Mouse (Mus musculus) CD4-positive, CD25-positive, alpha-beta regulatory T cell, adult 4 months (primary cell): ENCODE results near the gene Cadm3. TPM values are rescaled to one million over a fixed set of nuclear protein-coding genes. Genes with fewer than 3 reads are reported as not detected.

Source experiments
- ATAC-seq: one replicate; pipeline ENCODE4 v1.8.0; 2017
- polyA plus RNA-seq, 2 experiments: library from polyadenylated mRNA; unstranded; fragments of 100-300 nt; shearing (Covaris generic); gene quantifications; one replicate each; pipeline ENCODE4 v1.2.1; 2017

Gene Cadm3
- not detected for polyA plus RNA-seq

DNA sequence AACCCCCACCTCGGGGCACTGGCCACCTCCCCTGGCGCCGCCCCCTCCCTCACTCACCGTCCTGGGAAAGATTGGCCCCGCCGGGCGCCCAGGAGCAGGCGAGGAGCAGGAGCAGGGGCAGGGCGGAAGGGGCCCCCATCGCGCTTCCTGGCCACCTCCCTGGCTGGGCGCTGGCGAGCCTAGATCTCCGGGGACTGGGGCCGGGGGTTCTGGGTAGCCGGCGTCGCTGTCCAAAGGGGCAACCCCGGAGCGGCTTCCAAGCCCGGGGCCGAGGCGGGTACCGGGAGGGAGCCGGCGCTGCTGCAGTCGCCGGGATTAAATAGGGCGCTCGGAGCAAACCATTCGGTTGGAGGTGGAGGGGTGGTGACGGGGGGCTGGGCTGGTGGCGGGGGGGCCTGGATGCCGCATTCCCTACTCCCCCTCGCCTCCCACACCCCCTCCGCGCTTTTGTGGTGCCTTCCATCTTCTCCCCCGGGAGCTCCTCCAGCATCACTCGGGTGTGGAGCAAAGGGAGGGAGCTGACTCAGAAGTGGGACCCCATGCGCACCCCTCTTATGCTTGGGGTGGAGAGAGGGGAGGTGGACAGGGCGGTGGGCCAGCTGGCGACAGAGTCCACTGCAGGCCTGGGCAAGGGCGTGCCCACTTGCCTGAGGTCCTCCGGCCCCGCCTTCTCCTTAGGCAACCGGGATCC is at the start of gene Cadm3:
TSS of gene Cadm3 (minus strand) at position 340 of the 691 bp plus-strand sequence.
- ATAC-seq, result no peak

DNA sequence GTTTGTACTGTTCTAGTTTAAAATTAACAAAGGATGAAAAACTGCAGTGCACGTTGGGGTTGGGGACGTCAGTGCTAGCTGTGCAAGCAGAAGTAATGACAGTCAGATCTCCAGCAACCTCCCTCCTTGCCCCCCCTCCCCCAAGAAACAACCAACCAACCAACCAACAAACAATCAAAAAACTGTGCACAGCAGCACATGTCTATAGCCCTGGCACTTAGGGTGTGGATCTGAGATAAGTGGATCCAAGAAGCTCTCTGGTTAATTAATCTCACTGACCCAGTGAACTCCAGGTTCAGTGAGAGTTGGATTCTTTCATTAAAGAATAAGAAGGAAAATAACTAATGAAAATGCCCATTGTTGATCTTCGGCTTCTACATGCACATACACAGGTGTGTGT is 47.1 kb upstream of the Cadm3 start:
- no peak for ATAC-seq

DNA sequence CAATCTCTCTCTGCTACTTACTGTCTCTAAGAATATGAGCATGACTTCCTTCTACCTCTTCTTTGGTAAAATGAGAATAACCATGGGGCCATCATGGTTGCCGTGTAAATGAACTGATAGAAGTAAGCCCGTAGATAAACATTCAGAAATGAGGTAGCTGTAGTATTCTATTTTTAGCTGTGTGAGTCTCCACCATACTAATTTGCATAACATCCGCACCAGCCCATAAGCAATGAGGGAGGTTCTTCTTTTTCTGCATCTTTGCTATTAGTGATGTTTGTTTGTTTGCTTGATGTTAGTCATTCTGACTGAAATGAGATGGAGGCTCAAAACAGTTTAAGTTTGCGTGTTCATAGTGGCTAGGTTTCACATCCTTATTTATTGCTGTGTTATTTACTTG is 44.4 kb upstream of the Cadm3 start:
- peak; percentile 88 for ATAC-seq

DNA sequence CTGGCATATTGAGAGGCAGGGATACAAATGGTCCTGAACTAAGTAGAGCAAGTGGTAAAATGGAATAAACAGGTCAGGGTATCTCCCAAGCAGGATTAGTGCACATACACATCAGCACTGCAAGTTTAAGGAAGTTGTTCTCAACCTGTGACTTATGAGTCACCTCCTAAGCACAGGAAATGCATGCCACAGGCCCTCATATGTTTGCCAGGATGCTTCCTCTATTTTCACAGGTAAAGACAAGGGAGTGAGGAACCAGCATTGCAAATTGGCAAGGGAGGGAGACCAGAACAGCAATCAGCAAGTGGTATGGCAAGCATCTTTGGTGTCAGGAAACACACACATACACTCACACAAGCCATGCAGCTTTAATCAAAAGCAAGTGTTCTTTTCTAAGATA is 41.6 kb upstream of the Cadm3 start:
- peak; percentile 68 for ATAC-seq

DNA sequence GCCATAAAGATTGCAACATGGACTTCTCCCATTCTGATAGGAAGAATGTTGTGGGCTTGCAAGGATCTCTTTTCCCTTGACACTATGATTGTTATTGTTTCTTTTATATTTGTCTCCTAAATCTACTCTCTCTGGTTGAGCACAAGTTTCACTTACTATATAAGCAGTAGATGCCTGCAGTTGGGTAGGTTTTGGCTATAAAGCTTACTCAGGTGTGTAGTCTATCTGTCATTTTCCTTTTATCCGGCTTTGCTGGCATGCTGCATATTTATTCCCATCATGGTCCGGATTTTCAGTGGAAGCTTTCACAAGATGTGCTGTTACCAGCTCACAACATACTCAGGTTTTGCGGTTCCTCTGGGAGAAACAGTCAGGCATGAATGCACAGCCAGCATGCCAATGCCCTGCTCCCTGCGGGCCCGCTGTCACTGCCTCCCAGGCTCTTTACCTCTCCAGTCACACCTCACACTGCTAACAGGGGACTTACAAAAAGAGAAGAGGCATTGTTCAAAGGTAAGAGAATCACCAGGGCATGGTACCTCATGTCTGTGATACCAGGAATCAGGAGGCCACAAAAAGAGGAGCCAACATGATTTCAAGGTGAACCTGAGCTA is 37.3 kb upstream of the Cadm3 start:
- no peak for ATAC-seq

DNA sequence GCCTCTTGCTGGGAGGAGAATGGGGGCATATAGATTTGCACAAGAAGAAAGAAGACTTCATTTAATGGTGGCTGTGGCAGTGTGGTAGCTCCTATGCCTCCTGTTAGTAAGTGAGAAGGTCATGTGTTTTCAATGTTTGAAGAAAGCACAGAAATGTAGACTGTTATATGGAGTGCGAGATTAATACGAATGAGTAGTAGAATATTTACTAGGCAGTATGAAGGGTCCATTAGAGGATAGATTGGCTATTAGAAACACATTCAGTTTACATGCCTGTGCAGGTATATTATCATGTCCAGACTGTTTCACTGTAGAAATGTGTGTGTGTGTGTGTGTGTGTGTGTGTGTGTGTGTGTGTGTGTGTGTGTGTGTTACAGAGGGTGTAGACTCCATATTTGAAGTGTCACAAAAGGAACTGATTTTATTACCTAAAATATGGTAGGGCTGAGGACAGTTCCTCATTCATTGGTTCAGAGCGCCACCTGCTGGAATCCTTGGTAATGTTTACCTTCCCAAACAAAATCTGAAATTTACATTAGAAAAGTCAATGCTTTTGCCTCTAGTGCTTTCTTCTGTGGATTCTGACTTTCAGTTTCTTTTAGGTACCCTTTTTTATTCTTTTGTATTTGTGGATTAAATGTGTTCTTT is 31.0 kb upstream of the Cadm3 start:
- ATAC-seq, result peak; percentile 82

DNA sequence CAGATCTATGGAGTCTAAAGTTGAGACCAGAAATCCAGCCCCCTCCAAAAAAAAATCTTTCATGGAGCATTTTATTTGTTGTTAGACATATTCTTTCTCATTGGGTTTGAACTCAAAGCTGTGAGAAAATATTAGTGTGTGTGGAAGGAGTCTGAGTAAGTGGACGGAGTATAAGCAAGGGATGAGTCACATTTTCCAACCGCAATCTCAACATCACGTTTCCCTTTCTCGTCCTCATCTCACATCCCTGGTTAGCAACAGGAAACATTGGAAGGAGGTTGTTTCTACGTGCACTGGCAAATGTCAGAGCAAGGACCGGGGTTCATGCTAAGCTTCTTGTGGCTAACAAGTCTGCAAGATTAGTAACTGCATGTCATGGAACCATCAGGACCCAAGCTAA is 24.3 kb upstream of the Cadm3 start:
- ATAC-seq, result no peak

DNA sequence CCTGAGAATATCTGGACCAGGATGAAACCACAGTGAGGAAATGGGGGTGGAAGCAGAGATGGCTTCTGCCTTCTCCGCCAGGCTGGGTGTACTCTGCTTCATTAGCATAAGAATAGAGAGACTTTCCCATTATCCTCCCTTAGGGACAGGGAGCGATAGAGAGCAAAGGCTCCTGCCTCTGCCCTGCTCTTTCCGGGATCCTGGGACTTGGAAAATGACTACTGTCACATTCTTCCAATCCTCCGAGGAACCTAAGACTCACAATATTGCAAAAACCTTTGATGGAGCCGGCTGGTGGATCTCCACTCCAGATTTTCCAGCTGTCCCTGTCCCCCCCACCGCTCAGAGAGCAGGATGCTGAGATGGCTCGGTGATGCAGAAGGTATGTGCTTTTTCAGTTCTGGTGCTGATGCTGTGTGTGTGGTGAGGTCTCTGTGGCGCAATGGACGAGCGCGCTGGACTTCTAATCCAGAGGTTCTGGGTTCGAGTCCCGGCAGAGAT is 22.5 kb upstream of the Cadm3 start:
- no peak for ATAC-seq

DNA sequence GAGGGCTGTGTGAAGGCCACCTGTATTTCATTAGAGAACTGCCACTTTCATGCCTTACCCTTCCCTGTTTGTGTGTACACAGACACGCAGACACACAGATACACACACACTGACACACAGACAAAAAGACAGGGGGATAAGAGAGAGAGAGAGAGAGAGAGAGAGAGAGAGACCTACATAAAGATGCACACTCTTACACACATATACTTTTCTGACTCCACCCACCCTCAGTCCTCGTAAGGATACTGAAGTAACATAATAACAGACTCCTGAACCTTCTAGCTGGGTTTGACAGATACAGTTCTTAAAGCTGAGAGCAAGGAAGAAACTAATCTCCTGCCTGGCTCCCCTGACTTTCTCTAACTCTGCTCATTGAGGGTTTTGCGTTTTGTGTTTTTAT is 21.9 kb upstream of the Cadm3 start:
- ATAC-seq, result no peak

DNA sequence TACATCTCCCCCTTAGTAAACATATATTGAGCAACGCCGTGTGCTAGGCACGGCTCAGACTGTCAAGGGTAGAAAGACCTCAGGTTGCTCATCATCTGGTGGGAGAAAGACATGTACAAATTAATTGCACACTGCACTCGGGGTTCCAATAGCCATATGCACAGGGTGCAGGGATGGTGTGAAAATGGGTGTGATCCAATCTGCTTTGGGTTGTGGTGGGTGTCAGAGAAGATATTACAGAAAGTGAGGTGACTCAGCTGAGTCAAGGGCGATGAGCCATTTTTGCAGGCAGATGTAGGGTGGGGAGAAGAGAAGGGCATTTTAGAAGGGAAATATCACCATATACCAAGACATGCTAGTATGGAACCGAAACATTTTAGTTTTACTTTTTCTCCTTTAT is 13.9 kb upstream of the Cadm3 start:
- ATAC-seq, result no peak

DNA sequence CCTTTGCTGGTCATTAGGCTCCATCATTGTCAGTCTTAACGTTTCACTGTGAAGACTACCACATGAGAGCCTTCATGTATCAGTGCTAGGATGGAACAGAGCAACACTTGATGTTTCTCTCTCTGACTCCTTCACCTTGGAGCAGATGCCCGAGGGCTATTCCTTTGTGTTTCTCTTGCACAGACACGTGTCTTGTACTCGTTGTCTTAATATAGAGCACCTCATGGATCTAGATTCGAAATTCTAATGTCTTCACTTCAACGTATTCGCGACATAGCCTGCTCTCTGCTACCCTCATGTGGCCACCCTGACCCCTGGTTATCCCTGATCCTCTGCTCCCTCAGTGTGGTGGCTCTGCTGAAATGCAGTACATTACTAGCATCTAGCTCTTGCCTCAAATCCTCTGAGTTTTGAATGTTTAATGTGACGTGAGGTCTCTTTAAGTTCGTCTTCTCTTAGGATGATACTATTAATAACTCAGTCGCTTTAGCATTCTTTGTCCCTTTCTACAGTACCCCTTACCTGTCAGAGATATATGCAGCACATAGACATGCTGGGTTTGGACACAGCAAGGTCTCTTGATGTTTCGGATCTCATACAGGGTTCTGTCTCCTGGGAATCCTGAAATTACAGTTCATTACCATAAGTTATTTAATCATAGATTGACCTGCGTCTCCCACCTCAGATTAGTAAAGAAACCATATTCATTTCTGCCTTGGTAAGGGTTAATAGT is 10.1 kb upstream of the Cadm3 start:
- ATAC-seq, result no peak

DNA sequence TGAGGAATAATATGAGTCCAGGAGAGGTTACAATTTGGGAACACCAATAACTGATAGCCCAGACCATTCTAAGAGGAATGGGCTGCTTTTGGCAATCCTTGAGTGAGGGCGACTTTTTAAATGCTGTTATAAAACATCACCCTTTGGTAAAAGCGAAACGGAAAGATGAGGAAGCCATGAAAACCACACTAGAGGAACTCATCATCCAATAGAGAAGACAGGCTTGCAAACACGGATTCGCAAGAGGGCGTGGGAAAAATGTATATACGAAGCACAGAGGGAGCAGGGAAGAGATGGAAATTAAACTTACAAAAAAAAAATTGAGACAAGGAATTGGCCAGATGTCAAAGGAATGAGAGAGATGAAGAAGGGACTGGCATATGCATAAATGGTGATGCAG is 6.5 kb upstream of the Cadm3 start:
- no peak for ATAC-seq

DNA sequence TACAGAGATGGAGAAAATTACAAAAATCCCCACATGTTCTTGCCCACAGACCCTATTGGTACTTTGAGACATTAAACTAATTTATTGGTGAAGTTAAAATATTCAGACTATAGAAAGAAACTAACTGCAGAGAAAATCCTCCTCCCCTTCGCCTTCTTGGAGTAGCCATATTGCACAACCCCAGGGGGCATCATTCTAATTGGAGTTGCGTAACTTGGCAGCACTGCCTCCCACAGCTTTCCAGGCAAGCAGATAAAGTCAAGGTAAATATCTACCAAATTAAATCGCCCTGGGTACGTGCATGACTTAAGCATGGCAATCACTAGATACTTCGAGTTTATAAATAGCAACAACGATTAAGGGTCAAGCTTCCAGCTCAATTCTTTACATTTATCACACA is 4.1 kb upstream of the Cadm3 start:
- ATAC-seq, result no peak

DNA sequence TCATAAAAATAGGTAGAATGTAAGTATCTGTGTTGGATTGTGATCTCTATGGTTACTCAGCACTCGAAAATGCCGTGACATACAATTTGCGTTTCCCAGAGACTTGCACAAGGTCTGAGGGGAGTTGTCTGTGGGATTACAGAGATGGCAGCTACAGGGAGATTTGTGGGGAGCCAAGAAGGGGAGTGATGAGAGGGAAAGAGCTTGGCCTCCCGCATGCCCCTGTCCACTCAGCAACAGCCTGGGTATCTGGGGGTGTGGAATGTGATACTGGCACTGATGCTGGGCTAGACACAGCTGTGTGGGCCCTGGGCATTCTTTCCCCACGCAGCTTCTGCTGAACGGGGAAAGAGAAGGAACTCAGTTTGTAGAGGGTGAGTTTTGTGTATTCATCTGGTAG is 3.0 kb upstream of the Cadm3 start:
- no peak for ATAC-seq

DNA sequence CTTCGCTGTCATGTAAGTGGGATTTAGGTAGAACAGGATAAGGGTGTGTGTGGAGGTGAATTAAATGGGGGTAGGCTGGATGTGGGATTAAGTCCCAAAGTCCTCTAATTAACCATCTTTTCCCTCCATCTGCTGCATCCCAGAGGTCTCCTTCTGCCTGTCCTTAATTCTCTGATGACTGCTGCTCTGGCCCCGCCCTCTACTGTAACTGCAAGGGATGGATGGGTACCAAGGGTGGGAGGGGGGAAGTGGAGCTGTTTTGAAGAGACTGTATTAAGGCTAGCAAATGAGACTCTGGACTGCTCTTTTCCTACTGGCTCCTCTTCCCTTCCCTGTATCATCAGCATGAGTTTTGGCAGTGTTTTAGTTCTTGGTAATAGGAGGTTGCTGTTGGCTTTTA is 2.1 kb upstream of the Cadm3 start:
- ATAC-seq, result no peak

DNA sequence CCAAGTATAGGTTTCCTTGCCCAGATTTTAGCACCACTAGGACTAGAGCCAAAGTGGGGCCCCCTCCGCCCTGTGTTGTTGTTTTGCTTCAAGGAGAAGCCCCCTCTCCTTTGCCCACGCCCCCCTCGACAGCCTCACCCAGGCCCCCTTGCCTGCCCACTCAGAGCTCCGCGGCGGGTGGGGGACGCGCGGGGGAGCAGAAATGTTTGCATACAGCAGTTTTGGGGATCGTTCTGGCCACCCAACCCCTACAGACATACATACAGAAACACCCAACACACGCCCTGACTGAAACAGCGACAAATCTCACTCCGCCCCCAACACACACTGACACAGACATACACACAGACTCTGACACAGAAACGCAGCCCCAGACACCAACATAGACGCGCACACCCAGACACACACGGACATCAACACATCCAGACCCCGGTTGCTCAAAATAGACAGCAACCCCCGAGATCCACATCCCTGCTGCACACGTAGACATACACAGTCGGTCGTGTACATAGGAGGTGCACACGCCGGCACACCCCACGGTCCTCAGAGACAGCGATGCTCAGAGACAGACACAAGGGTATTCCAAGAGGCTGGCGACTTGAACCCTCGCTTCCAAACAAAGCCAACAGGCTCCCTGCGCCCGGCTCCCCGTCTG is 667 bp downstream of the Cadm3 start:
- ATAC-seq, result no peak

DNA sequence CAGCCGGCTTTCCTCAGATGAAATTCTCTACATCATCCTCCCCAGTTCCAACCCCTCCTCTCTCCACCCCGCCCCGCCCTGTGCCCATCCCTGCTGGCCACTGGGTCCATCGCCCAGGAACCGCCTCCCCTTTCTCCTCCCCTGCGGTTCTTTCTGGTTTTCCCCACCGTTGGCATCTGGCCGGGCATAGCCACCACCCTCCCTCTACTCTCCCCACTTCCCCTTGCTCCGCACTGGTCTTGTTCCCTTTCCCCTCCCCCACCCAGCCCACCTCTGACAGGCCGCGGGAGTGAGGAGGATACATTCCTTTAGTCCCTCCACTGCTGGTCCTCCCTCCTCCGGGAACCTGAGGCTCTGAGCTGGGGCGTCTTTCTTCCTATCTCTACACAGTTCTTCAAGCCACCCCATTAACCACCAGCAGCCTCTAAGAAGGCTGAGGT is 1.5 kb downstream of the Cadm3 start:
- ATAC-seq, result no peak

DNA sequence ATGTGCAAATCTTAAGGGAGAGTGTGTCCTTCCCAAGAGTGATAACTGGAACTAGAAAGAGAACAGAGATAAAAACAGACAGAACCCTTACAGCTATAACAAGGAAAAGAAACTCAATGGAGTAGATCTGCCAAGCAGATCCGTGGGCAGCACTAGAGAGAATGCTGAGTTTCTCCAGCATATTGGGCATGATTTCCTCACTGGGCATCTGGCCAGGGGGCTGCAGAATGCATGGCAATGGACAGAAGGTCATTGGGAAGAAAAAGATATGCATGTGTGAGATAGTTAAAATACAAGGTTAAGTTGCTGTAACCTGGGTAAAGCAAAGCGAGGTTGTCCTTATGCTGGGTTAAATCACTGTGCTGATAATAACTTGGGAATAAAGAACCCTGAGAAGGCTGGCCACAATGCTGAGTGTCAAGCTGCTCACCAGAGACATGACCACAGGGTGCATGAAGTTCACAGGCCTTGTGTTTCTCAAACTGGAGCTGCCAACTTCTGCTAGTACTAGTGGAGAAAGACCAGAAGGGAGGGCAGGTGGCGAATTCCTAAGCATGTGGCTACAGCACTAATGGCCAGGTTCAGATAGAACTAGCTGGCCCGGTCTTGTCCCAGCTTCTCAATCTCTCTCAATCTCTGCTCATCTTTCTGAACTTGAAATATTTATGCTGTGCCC is 3.2 kb downstream of the Cadm3 start:
- ATAC-seq, result no peak

DNA sequence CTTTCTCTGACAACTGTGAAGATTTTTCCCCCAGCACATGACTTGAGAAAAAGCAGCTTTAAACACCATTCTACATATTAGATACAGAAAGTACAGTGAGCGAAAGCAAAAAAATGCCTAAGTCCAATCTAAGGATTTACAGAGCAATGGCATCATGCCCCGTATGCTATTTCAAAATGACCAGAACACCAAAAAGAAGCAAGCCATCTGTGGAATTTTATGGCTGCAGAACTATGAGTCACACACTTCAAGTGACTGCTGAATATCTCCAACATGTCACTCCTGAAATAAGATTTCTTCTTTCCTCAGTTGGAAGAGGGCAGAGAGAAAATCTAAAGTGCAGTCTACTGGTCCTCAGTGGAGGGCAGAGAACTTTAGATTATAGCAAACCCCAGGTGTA is 4.1 kb downstream of the Cadm3 start:
- ATAC-seq, result no peak

DNA sequence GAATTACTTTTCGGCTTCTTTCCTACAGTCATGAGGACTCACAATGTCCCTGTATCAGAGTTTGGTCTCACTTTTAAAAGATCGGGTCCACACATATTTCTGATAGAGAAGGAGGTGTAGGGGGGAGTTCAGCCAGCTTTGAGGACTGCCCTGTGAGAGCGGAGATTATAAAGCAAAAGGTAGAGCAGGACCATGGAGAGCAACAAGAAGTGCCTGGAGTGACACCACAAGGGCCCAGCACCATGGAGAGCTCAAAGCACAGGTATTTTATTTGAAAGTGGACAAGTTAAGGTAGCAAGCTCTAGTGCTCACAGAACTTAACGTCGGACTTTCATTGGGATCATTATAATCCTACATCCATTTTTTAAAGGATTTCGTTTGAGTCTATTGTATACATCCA is 5.8 kb downstream of the Cadm3 start:
- no peak for ATAC-seq

DNA sequence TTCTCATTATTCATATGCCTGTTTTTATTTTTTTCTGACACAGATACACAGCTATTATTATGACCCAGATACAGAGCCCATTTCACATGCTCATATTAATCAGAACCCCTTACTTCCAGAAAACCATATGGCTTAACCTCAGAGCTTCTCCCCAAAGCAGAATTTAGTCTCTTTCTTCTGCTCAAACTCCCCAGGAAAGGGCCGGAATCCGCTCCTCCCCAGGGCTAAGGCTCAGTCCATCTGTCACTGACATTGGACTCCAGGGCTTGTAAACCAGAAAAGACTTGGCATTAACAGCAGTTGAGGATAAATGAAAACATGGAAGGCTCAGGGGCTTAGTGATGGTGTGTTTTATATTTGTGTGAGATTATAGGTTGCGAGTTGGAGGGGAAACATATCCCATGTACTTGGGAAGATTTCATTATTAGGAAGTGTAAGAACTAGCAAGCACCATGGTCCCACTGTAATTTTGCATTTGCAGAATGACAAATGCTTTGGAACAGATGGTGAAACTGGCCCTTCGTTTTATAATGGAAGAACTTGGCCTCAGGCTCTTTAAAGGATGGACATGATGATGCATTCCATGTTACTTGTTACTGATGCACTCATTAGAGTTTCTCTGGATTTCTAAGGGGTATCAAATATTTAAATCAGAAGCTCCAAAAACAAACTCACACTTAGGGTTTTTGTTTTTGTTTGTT is 7.8 kb downstream of the Cadm3 start:
- no peak for ATAC-seq

DNA sequence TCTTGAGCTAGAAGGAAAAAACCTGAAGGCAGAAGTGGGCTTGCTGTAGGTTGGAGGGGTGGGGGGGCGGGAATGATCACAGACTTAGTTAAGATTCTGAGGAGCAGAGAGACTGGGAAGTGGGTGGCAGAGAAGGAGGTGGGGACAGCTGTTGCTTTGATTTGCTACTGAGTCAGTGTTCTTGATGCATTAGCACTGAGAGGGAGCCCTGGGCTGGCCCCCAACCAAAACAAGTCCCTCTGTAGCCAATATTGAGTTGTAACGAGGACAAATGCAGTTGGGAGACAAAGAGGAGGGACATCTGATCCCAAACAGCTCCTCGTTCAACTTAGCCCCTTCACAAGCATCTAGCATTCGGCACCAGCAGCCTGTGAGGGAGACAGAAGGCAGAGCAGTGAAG is 9.7 kb downstream of the Cadm3 start:
- no peak for ATAC-seq
